Mouse (Mus musculus) C2C12 (cell line): Measurements from ENCODE around the gene Ces1g.

Source experiments
- CEBPB ChIP-seq: IDR thresholded peaks from one replicate; pipeline ENCODE4 v1.6.1; 2011; ENCODE audit warnings: low read depth, mild to moderate bottlenecking, control low read depth, moderate library complexity
- CTCF ChIP-seq: IDR thresholded peaks from one replicate; pipeline ENCODE4 v1.5.1; 2011; ENCODE audit not compliant: control insufficient read depth, insufficient read depth, insufficient read length

- no peak for TF ChIP-seq CEBPB
- TF ChIP-seq CTCF = no peak
Measured at GRCm38 (mm10) chr8:93339531-93339930, 2.4 kb upstream of the Ces1g start.
